Mouse (Mus musculus) embryo, embryonic 9.5 days (tissue): Measurements from ENCODE around the gene Nfkbil1.
A peak's percentile ranks its signal among the peaks of the same experiment; 100 is the strongest.

Experiments used
- DNase-seq: peaks from one replicate; pipeline ENCODE4 v3.0.0-alpha.2; 2017; ENCODE audit errors: extremely low spot score

Nfkbil1 gene

GRCm38 (mm10) chr17:35254241-35255098 is 18.9 kb upstream of the Nfkbil1 start:
- DNase-seq = peak; percentile 54

DNA sequence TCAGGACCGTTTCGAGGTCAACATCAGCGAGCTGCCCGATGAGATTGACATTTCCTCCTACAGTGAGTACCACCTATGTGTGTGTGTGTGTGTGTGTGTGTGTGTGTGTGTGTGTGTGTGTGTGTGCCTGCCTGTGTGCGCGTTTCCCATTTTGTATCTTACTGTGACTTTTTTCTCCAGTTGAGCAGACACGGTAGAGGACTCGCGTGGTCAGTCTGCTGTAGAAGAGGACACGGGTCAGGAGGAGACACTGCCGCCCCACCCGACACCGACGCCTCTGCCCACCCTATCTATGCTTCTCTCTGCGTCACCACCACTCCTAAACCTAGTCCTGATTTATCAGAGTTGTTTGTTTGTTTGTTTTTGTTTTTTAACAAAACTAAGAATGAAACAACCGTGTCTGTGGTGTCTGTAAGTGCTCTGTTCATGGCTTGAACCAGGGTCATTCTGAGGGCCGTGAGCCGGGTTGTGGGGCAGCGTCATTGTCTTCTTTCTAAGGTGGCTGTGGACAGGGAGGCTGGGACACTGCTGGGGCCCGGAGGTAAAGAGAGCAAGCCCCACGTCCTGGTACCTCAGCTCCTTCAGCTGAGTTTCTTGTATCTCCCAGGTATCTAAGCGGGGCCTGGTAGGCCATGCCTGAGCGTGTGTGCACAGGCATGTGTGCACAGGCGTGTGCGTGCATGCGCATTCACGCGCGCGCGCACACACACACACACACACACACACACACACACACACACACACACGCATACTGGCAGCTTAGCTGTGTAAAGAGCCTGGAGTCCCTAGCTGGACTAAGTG is 17.9 kb upstream of the Nfkbil1 start:
- DNase-seq = no peak

DNA sequence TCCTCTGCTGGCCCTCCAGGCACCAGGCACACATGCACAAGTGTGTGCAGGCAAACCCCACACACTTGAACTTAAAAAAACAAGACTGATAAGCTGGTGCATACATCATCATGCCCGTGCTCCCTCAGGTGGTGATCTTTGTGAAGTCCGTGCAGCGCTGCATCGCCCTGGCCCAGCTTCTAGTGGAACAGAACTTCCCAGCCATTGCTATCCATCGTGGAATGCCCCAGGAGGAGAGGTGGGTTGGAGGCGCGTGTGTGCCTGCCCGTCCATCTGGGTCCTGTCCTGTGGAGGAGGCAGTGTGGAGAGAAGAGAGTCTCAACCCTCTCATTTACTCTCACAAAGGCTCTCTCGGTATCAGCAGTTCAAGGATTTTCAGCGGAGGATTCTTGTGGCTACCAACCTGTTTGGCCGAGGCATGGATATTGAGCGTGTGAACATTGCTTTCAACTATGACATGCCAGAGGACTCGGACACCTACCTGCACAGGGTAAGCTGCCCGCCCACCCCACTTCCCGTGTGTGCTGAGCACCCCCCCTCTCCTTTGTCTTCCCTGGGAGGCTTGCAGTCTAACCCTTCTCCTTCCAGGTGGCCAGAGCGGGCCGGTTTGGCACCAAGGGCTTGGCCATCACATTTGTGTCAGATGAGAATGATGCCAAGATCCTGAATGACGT is 17.2 kb upstream of the Nfkbil1 start:
- DNase-seq = no peak

GRCm38 (mm10) chr17:35251981-35252380 is 16.4 kb upstream of the Nfkbil1 start:
- DNase-seq = no peak

DNA sequence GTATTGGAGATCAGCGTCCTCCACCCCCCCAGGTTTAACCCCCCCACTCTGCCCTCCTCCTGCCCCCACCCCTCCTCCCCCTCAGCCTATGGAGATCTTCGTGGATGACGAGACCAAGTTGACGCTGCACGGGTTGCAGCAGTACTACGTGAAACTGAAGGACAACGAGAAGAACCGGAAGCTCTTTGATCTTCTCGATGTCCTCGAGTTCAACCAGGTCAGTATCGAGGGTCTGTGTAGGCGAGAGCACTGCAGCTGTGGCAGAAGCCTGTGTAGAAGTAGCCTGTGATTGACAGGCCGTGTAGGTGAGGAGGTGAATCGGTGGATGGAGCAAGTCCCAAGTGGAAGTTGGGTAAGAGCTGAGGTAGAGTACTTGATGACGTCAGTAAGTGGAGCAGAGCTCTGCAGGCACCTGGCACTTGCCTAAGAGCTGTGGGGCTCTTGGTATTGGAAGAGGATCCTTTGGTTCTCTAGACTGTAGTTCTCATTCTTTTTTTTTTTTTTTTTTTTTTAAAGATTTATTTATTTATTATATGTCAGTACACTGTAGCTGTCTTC is 15.6 kb upstream of the Nfkbil1 start:
- no peak for DNase-seq

DNA sequence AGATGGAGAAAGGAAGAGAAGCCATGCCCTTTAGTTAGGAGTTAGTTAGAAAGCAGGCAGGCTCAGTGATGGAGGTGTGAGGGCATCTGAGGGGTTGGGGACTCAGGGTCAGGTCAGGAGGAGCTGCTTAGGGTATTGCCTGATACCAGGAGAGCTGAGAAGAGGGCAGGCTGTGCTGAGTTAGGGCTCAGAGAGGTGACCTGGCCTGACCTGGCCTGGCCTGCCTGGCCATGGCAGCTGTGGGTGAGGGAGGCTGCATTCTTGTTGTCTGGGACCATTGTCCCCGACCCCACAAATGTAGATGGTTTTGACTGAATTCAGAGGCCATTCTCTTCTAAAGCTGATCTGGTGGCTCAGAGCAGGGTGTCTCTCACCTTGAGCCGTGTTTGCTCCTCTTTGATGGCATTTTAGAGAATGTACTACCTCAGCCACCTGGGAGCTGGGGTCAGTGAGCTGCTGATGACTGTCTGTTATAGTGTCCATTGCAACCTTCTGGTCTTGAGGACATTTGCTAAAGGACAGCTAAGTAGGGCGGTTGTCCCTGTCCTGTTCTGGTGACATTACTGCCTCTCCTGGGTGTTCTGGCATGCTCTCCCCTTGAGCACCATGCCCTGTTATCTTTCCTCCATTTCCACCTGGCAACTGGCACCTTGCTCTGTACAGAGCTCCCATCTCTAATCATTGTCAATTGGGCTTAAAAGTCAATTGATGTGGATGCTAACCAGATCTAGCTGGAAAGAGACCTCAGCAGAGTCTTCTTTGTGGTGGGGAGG is 14.9 kb upstream of the Nfkbil1 start:
- no peak for DNase-seq

GRCm38 (mm10) chr17:35249451-35250197 is 14.0 kb upstream of the Nfkbil1 start:
- no peak for DNase-seq

- no peak for DNase-seq
These were observed 13.4 kb upstream of the Nfkbil1 start for GRCm38 (mm10) chr17:35248986-35249385.

DNA sequence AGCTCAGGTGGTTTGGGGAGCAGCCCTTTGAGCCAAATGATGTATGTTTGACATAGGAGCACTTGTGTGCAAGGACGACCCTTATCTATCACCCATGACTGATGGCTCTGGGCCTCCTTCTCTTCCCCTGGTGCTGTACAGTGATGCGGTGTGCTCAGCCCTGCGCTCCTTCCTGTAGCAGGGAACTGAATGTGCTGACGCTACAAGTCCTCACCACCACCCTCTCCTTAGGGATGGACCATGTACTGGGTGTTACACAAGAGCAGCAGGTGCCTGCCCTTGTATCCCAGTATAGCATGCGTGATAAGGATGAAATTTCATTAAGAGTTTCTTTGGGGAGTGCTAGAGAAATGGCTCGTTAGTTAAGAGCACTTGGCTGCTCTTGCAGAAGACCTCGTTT is 11.6 kb upstream of the Nfkbil1 start:
- DNase-seq = no peak

GRCm38 (mm10) chr17:35245731-35246623 is 10.4 kb upstream of the Nfkbil1 start:
- no peak for DNase-seq

- no peak for DNase-seq
These were observed 9.4 kb upstream of the Nfkbil1 start for GRCm38 (mm10) chr17:35244999-35245398.

GRCm38 (mm10) chr17:35243086-35243485 is 7.5 kb upstream of the Nfkbil1 start:
- DNase-seq = peak; percentile 61

- peak; percentile 68 for DNase-seq
These were observed 6.7 kb upstream of the Nfkbil1 start for GRCm38 (mm10) chr17:35242015-35242941.

DNA sequence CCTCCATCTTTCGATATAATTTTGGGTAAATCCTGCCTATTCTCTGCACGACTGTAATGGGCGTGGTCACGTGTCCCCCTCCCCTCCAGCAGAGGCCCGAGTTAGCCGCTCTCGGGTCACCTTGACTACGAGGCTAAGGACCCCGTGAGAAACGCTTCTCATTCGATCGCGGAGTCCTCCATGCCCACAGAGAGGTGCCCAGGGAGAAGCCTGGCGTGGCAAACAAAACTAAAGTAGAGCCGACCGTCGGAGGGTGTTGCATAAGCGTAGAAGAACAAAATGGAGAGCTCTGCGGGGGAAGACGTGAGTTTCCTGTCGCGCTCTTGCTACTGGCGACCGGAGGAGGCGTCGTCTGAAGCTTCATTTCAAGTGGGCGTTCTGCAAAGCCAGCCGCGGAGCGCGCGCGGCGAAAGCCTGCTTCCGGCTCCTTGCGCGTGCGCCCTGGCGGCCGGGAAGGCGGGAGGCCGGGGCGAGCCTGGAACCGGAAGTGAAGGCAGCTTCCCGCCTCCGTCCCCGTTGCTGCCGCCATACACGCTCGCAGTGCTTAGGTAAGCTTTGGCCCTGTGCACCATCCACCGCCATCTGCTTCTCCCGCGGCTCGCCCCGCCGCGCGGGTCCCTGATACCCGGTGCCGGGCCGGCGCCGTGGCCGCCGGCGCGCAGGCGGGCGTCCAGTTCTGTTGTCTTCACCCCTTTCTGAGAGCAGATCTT is 5.9 kb upstream of the Nfkbil1 start, which contains the start of gene Ddx39b:
Gene Ddx39b, plus strand, starts transcription at position 442 of the 710 bp plus-strand sequence.
- peak; percentile 97 for DNase-seq

GRCm38 (mm10) chr17:35240384-35241304 is 5.1 kb upstream of the Nfkbil1 start:
- DNase-seq = no peak

GRCm38 (mm10) chr17:35239700-35240099 is 4.1 kb upstream of the Nfkbil1 start:
- DNase-seq = no peak
